Mouse (Mus musculus): Measurements from ENCODE around the gene Hoxd12. TPM values are rescaled to one million over a fixed set of nuclear protein-coding genes. Genes with fewer than 3 reads are reported as not detected.

The Hoxd12 gene
- polyA plus RNA-seq, 1 experiment from 2014 or later: 0.49 TPM

- peaks cover 7% of the 10 kb centered on the region; the same call in 1 of the 2 replicates for H3K4me1 ChIP-seq (replicated peaks; ENCODE audit: control insufficient read depth, insufficient read depth, low read length)
- H3K27ac ChIP-seq (ENCODE audit: low read depth, low read length): no peak overlapping the region
- no peak overlapping the region for H3K4me2 ChIP-seq
- DNase-seq (ENCODE audit: low spot score): no peak
- H3K9ac ChIP-seq (ENCODE audit: low read depth, low read length): no peak overlapping the region
- 18% methylated on average over 4 of the region's 4 CpGs for WGBS
- no peaks in the 10 kb centered on the region for H3K36me3 ChIP-seq (ENCODE audit: control insufficient read depth, insufficient read depth, low read length)
- ATAC-seq (replicated peaks; ENCODE audit: low FRiP score): no peak
- H3K27me3 ChIP-seq (replicated peaks; ENCODE audit: control insufficient read depth, insufficient read depth, low read length): peaks cover 99% of the 10 kb centered on the region
- H3K9me3 ChIP-seq (ENCODE audit: control insufficient read depth, low read length): no peaks in the 10 kb centered on the region
- no peak overlapping the region for H3K4me3 ChIP-seq (ENCODE audit: low read depth, low read length)
Measured at GRCm38 (mm10) chr2:74685059-74685603, 10.3 kb downstream of the Hoxd12 start.

- ATAC-seq (replicated peaks; ENCODE audit: low FRiP score): no peak
- Histone ChIP-seq H3K4me2 (no peak overlapping the region), H3K9ac (ENCODE audit: low read depth, low read length) (no peak overlapping the region)
Measured at GRCm38 (mm10) chr2:74686301-74686987, 11.6 kb downstream of the Hoxd12 start.

GRCm38 (mm10) chr2:74686988-74687697, 12.3 kb downstream of the Hoxd12 start:
- ATAC-seq (replicated peaks; ENCODE audit: low FRiP score) (no peak), DNase-seq (ENCODE audit: low spot score) (peak; percentile 30)
- H3K4me3 ChIP-seq (ENCODE audit: low read depth, low read length): no peak overlapping the region
- H3K4me2 ChIP-seq: no peak overlapping the region
- H3K9me3 ChIP-seq (ENCODE audit: control insufficient read depth, low read length): no peaks in the 10 kb centered on the region
- H3K9ac ChIP-seq (ENCODE audit: low read depth, low read length): no peak overlapping the region
- peaks cover 97% of the 10 kb centered on the region for H3K27me3 ChIP-seq (replicated peaks; ENCODE audit: control insufficient read depth, insufficient read depth, low read length)
- 1% methylated on average over 27 of the region's 27 CpGs for WGBS
- no peaks in the 10 kb centered on the region for H3K36me3 ChIP-seq (ENCODE audit: control insufficient read depth, insufficient read depth, low read length)
- peaks cover 4% of the 10 kb centered on the region; the same call in 1 of the 2 replicates for H3K4me1 ChIP-seq (replicated peaks; ENCODE audit: control insufficient read depth, insufficient read depth, low read length)
- no peak overlapping the region for H3K27ac ChIP-seq (ENCODE audit: low read depth, low read length)

More at GRCm38 (mm10) chr2:74686301-74686987, 11.6 kb downstream of the Hoxd12 start:
- WGBS: 6% methylated on average over 17 of the region's 17 CpGs
- Histone ChIP-seq H3K36me3 (ENCODE audit: control insufficient read depth, insufficient read depth, low read length) (no peaks in the 10 kb centered on the region), H3K4me3 (ENCODE audit: low read depth, low read length) (no peak overlapping the region), H3K4me1 (replicated peaks; ENCODE audit: control insufficient read depth, insufficient read depth, low read length) (peaks cover 7% of the 10 kb centered on the region; the same call in 1 of the 2 replicates), H3K27ac (ENCODE audit: low read depth, low read length) (no peak overlapping the region), H3K27me3 (replicated peaks; ENCODE audit: control insufficient read depth, insufficient read depth, low read length) (peaks cover 97% of the 10 kb centered on the region), H3K9me3 (ENCODE audit: control insufficient read depth, low read length) (no peaks in the 10 kb centered on the region)
- DNase-seq (ENCODE audit: low spot score): peak; percentile 61

GRCm38 (mm10) chr2:74687698-74688555, 13.1 kb downstream of the Hoxd12 start:
- Histone ChIP-seq H3K27me3 (replicated peaks; ENCODE audit: control insufficient read depth, insufficient read depth, low read length) (peaks cover 97% of the 10 kb centered on the region), H3K4me2 (no peak overlapping the region), H3K4me3 (ENCODE audit: low read depth, low read length) (no peak overlapping the region), H3K9ac (ENCODE audit: low read depth, low read length) (no peak overlapping the region), H3K27ac (ENCODE audit: low read depth, low read length) (no peak overlapping the region), H3K9me3 (ENCODE audit: control insufficient read depth, low read length) (no peaks in the 10 kb centered on the region), H3K4me1 (replicated peaks; ENCODE audit: control insufficient read depth, insufficient read depth, low read length) (no peaks in the 10 kb centered on the region), H3K36me3 (ENCODE audit: control insufficient read depth, insufficient read depth, low read length) (no peaks in the 10 kb centered on the region)
- 2% methylated on average over 31 of the region's 31 CpGs for WGBS
- DNase-seq (ENCODE audit: low spot score) (peak; percentile 33), ATAC-seq (replicated peaks; ENCODE audit: low FRiP score) (no peak)

GRCm38 (mm10) chr2:74688795-74689573, 14.2 kb downstream of the Hoxd12 start:
- Histone ChIP-seq H3K4me3 (ENCODE audit: low read depth, low read length) (no peak overlapping the region), H3K27ac (ENCODE audit: low read depth, low read length) (no peak overlapping the region), H3K4me1 (replicated peaks; ENCODE audit: control insufficient read depth, insufficient read depth, low read length) (no peaks in the 10 kb centered on the region), H3K9ac (ENCODE audit: low read depth, low read length) (no peak overlapping the region), H3K27me3 (replicated peaks; ENCODE audit: control insufficient read depth, insufficient read depth, low read length) (peaks cover 97% of the 10 kb centered on the region), H3K36me3 (ENCODE audit: control insufficient read depth, insufficient read depth, low read length) (no peaks in the 10 kb centered on the region), H3K9me3 (ENCODE audit: control insufficient read depth, low read length) (no peaks in the 10 kb centered on the region), H3K4me2 (no peak overlapping the region)
- no peak for ATAC-seq (replicated peaks; ENCODE audit: low FRiP score)
- peak; percentile 32 for DNase-seq (ENCODE audit: low spot score)
- WGBS: 5% methylated on average over 12 of the region's 12 CpGs

GRCm38 (mm10) chr2:74689574-74690337, 14.9 kb downstream of the Hoxd12 start:
- DNase-seq (ENCODE audit: low spot score): no peak
- no peaks in the 10 kb centered on the region for H3K4me1 ChIP-seq (replicated peaks; ENCODE audit: control insufficient read depth, insufficient read depth, low read length)
- H3K9ac ChIP-seq (ENCODE audit: low read depth, low read length): no peak overlapping the region
- 2% methylated on average over 24 of the region's 24 CpGs for WGBS
- no peak overlapping the region for H3K4me3 ChIP-seq (ENCODE audit: low read depth, low read length)
- H3K4me2 ChIP-seq: no peak overlapping the region
- peaks cover 97% of the 10 kb centered on the region for H3K27me3 ChIP-seq (replicated peaks; ENCODE audit: control insufficient read depth, insufficient read depth, low read length)
- H3K27ac ChIP-seq (ENCODE audit: low read depth, low read length): no peak overlapping the region
- no peaks in the 10 kb centered on the region for H3K9me3 ChIP-seq (ENCODE audit: control insufficient read depth, low read length)
- no peak for ATAC-seq (replicated peaks; ENCODE audit: low FRiP score)
- H3K36me3 ChIP-seq (ENCODE audit: control insufficient read depth, insufficient read depth, low read length): no peaks in the 10 kb centered on the region

- WGBS: 8% methylated on average over 8 of the region's 8 CpGs
- Histone ChIP-seq H3K4me2 (no peak overlapping the region), H3K36me3 (ENCODE audit: control insufficient read depth, insufficient read depth, low read length) (no peaks in the 10 kb centered on the region), H3K4me3 (ENCODE audit: low read depth, low read length) (no peak overlapping the region), H3K9me3 (ENCODE audit: control insufficient read depth, low read length) (no peaks in the 10 kb centered on the region), H3K27me3 (replicated peaks; ENCODE audit: control insufficient read depth, insufficient read depth, low read length) (peaks cover 97% of the 10 kb centered on the region), H3K27ac (ENCODE audit: low read depth, low read length) (no peak overlapping the region), H3K9ac (ENCODE audit: low read depth, low read length) (no peak overlapping the region), H3K4me1 (replicated peaks; ENCODE audit: control insufficient read depth, insufficient read depth, low read length) (no peaks in the 10 kb centered on the region)
- no peak for ATAC-seq (replicated peaks; ENCODE audit: low FRiP score)
- DNase-seq (ENCODE audit: low spot score): no peak
Measured at GRCm38 (mm10) chr2:74690338-74690716, 15.5 kb downstream of the Hoxd12 start.

All from liver, embryonic 11.5 days (tissue).